Mouse (Mus musculus) liver, embryonic 14.5 days (tissue): ENCODE measurements around the gene 4930467E23Rik. TPM values are rescaled to one million over a fixed set of nuclear protein-coding genes. Genes with fewer than 3 reads are reported as not detected.
"Not testable (repeated sequence)": the region's sequence is repeated elsewhere in the genome, so short reads cannot be mapped to it uniquely, and the experiment has no call there.

Source experiments
- ATAC-seq: fragments of 200-750 bp; cut with Nextera tagmentation; 2 replicates; pipeline ENCODE4 v1.8.0; 2017; ENCODE audit warnings: moderate number of reproducible peaks, mild to moderate bottlenecking, moderate library complexity; ENCODE audit not compliant: insufficient read depth
- DNase-seq, 3 experiments: peaks; one replicate each; pipeline ENCODE4 v3.0.0-alpha.2; 2012 to 2013; ENCODE audit warnings: low read depth in 3 of 3, low spot score in 3 of 3
- H3K27ac ChIP-seq: fragments of 300-500 bp; sonication (generic); 2 replicates; pipeline ENCODE4 v1.5.1; 2014; ENCODE audit warnings: moderate library complexity, mild to moderate bottlenecking, control low read depth, inconsistent platforms
- H3K27me3 ChIP-seq: fragments of 300-500 bp; sonication (generic); 2 replicates; pipeline ENCODE4 v1.6.1; 2014; ENCODE audit warnings: mild to moderate bottlenecking, low read length, moderate library complexity; ENCODE audit not compliant: control insufficient read depth, insufficient read depth
- H3K36me3 ChIP-seq: fragments of 300-500 bp; sonication (generic); replicated peaks from 2 replicates; pipeline ENCODE4 v1.6.1; 2014; ENCODE audit warnings: low read depth; ENCODE audit not compliant: control insufficient read depth, insufficient read depth
- H3K4me1 ChIP-seq, 2 experiments: fragments of 200-500 bp in 1 of 2; fragments of 300-500 bp in 1 of 2; sonication (generic) in 1 of 2; replicated peaks; 2 replicates each; pipeline ENCODE4 v1.6.1; 2012 to 2014; ENCODE audit warnings: antibody characterized with exemption in 1 of 2, inconsistent platforms in 1 of 2, low read length in 1 of 2; ENCODE audit not compliant: control insufficient read depth in 2 of 2, insufficient read depth in 2 of 2
- H3K4me2 ChIP-seq: fragments of 300-500 bp; sonication (generic); 2 replicates; pipeline ENCODE4 v1.6.1; 2014; ENCODE audit warnings: low read depth, mild to moderate bottlenecking, control low read depth, moderate library complexity
- H3K4me3 ChIP-seq, 2 experiments: fragments of 200-500 bp in 1 of 2; fragments of 300-500 bp in 1 of 2; sonication (generic) in 1 of 2; 2 replicates each; pipeline ENCODE4 v1.5.1; 2012 to 2014; ENCODE audit warnings: low read depth in 2 of 2, low read length in 2 of 2, mild to moderate bottlenecking in 2 of 2, control low read depth in 1 of 2, inconsistent platforms in 1 of 2, moderate library complexity in 1 of 2; ENCODE audit not compliant: insufficient read depth in 1 of 2
- H3K9ac ChIP-seq: fragments of 300-500 bp; sonication (generic); replicated peaks from 2 replicates; pipeline ENCODE4 v1.6.1; 2014; ENCODE audit warnings: mild to moderate bottlenecking, control low read depth, moderate library complexity
- H3K9me3 ChIP-seq: fragments of 300-500 bp; sonication (generic); 2 replicates; pipeline ENCODE4 v1.6.1; 2016; ENCODE audit warnings: low read length, mixed read lengths; ENCODE audit not compliant: control insufficient read depth
- CTCF ChIP-seq: IDR thresholded peaks from 2 replicates; pipeline ENCODE4 v1.5.1; 2016; ENCODE audit warnings: antibody characterized with exemption, low read depth, control low read depth
- WGBS: fragments of 180-500 bp; shearing (Covaris S2); extraction: QIAGEN DNeasy Blood & Tissue Kit; methylation state at CpG from one replicate; pipeline ENCODE4 v1.1.7; 2014; ENCODE audit not compliant: insufficient replicate concordance; 5-methylcytosine and 5-hydroxymethylcytosine counted together
- polyA plus RNA-seq, 2 experiments: library from polyadenylated mRNA; depleted of rRNA in 1 of 2; stranded (reverse) in 1 of 2; unstranded in 1 of 2; fragments of >200 nt; fragmentation: Nextera tagmentation in 1 of 2; extraction: Ambion mirVana in 1 of 2; gene quantifications; 2 replicates each; pipeline versions ENCODE4 v1.2.1 to v1.2.3; 2012 to 2014

The 4930467E23Rik gene
- polyA plus RNA-seq, 2 experiments, result not detected

GRCm38 (mm10) chr8:19704441-19705215 is 24.7 kb upstream of the 4930467E23Rik start:
- no CpG with 5 or more reads among the region's 4 CpGs for WGBS
- TF ChIP-seq CTCF, result 0 out of 2 replicates have a peak, but pooled peaks have one; percentile 8
- H3K4me3 ChIP-seq, ATAC-seq, H3K4me2 ChIP-seq, H3K36me3 ChIP-seq, H3K9me3 ChIP-seq, H3K27ac ChIP-seq, H3K4me1 ChIP-seq, H3K9ac ChIP-seq, H3K27me3 ChIP-seq, DNase-seq: not testable (repeated sequence)

- not testable (repeated sequence) for H3K4me3 ChIP-seq
Measured at GRCm38 (mm10) chr8:19705216-19705600, 24.2 kb upstream of the 4930467E23Rik start.

GRCm38 (mm10) chr8:19706101-19706725 is 23.2 kb upstream of the 4930467E23Rik start:
- H3K4me3 ChIP-seq, H3K4me2 ChIP-seq, H3K9me3 ChIP-seq, H3K4me1 ChIP-seq, DNase-seq, H3K36me3 ChIP-seq, H3K27me3 ChIP-seq, H3K27ac ChIP-seq, ATAC-seq, H3K9ac ChIP-seq: not testable (repeated sequence)
- 63% methylated on average over 4 of the region's 4 CpGs for WGBS

More at GRCm38 (mm10) chr8:19705216-19705600, 24.2 kb upstream of the 4930467E23Rik start:
- H3K27me3 ChIP-seq, H3K9ac ChIP-seq, H3K4me2 ChIP-seq, DNase-seq, H3K36me3 ChIP-seq, H3K9me3 ChIP-seq, ATAC-seq, H3K27ac ChIP-seq, H3K4me1 ChIP-seq: not testable (repeated sequence)
- WGBS, result 60% methylated on average over 9 of the region's 9 CpGs

GRCm38 (mm10) chr8:19706918-19707760 is 22.2 kb upstream of the 4930467E23Rik start:
- H3K27ac ChIP-seq, ATAC-seq: not testable (repeated sequence)

GRCm38 (mm10) chr8:19707761-19708443 is 21.5 kb upstream of the 4930467E23Rik start:
- not testable (repeated sequence) for H3K27me3 ChIP-seq, H3K27ac ChIP-seq, H3K4me3 ChIP-seq, H3K4me1 ChIP-seq, H3K36me3 ChIP-seq, H3K9me3 ChIP-seq, H3K4me2 ChIP-seq, DNase-seq, H3K9ac ChIP-seq
- ATAC-seq, result peak; percentile 47; the same call in 1 of the 2 replicates
- 68% methylated on average over 13 of the region's 15 CpGs for WGBS

More at GRCm38 (mm10) chr8:19706918-19707760, 22.2 kb upstream of the 4930467E23Rik start:
- H3K4me1 ChIP-seq, H3K9me3 ChIP-seq, H3K27me3 ChIP-seq, H3K9ac ChIP-seq, H3K4me3 ChIP-seq, DNase-seq, H3K4me2 ChIP-seq, H3K36me3 ChIP-seq: not testable (repeated sequence)
- WGBS, result 46% methylated on average over 7 of the region's 7 CpGs
- TF ChIP-seq CTCF, result peak; percentile 50

GRCm38 (mm10) chr8:19708976-19709375 is 20.4 kb upstream of the 4930467E23Rik start:
- ATAC-seq, result not testable (repeated sequence)

GRCm38 (mm10) chr8:19709488-19709887 is 19.9 kb upstream of the 4930467E23Rik start:
- not testable (repeated sequence) for H3K36me3 ChIP-seq, H3K4me3 ChIP-seq, H3K4me2 ChIP-seq, ATAC-seq, DNase-seq, H3K27me3 ChIP-seq, H3K9me3 ChIP-seq, H3K9ac ChIP-seq, H3K27ac ChIP-seq, H3K4me1 ChIP-seq
- WGBS, result 68% methylated on average over 4 of the region's 4 CpGs

More at GRCm38 (mm10) chr8:19708976-19709375, 20.4 kb upstream of the 4930467E23Rik start:
- H3K36me3 ChIP-seq, H3K4me3 ChIP-seq, H3K27ac ChIP-seq, H3K4me2 ChIP-seq, H3K4me1 ChIP-seq, H3K9me3 ChIP-seq, H3K27me3 ChIP-seq, DNase-seq, H3K9ac ChIP-seq: not testable (repeated sequence)
